Mouse (Mus musculus) limb, embryonic 14.5 days (tissue): ENCODE measurements around the gene Gm20388. TPM values are rescaled to one million over a fixed set of nuclear protein-coding genes. Genes with fewer than 3 reads are reported as not detected.

ENCODE experiments used
- ATAC-seq: fragments of 200-750 bp; cut with Nextera tagmentation; 2 replicates; pipeline ENCODE4 v1.8.0; 2017; ENCODE audit warnings: low read depth, moderate number of reproducible peaks, moderate TSS enrichment; ENCODE audit not compliant: low FRiP score
- DNase-seq: peaks from one replicate; pipeline ENCODE4 v3.0.0-alpha.2; 2015; ENCODE audit warnings: low spot score
- H3K27ac ChIP-seq: fragments of 300-500 bp; sonication (generic); replicated peaks from 2 replicates; pipeline ENCODE4 v1.5.1; 2014; ENCODE audit warnings: low read depth, mild to moderate bottlenecking, low read length, moderate library complexity, mixed read lengths
- H3K27me3 ChIP-seq: fragments of 300-500 bp; sonication (generic); 2 replicates; pipeline ENCODE4 v1.6.1; 2014; ENCODE audit warnings: low read length, mixed read lengths; ENCODE audit not compliant: control insufficient read depth, insufficient read depth
- H3K36me3 ChIP-seq: fragments of 300-500 bp; sonication (generic); 2 replicates; pipeline ENCODE4 v1.6.1; 2014; ENCODE audit warnings: mild to moderate bottlenecking, low read length, moderate library complexity, mixed read lengths; ENCODE audit not compliant: control insufficient read depth, insufficient read depth
- H3K4me1 ChIP-seq: fragments of 300-500 bp; sonication (generic); 2 replicates; pipeline ENCODE4 v1.6.1; 2014; ENCODE audit warnings: antibody characterized with exemption, low read length, mixed read lengths; ENCODE audit not compliant: control insufficient read depth, insufficient read depth
- H3K4me2 ChIP-seq: fragments of 300-500 bp; sonication (generic); replicated peaks from 2 replicates; pipeline ENCODE4 v1.6.1; 2014; ENCODE audit warnings: low read depth, mild to moderate bottlenecking, low read length, moderate library complexity; ENCODE audit not compliant: severe bottlenecking
- H3K4me3 ChIP-seq: fragments of 300-500 bp; sonication (generic); replicated peaks from 2 replicates; pipeline ENCODE4 v1.5.1; 2014; ENCODE audit warnings: low read length
- H3K9ac ChIP-seq: fragments of 300-500 bp; sonication (generic); 2 replicates; pipeline ENCODE4 v1.6.1; 2014; ENCODE audit warnings: mild to moderate bottlenecking, low read depth, low read length, moderate library complexity; ENCODE audit not compliant: severe bottlenecking
- H3K9me3 ChIP-seq: fragments of 300-500 bp; sonication (generic); 2 replicates; pipeline ENCODE4 v1.6.1; 2016; ENCODE audit warnings: low read length; ENCODE audit not compliant: control insufficient read depth
- POLR2A ChIP-seq: fragments of 200-500 bp; IDR thresholded peaks from 2 replicates; pipeline ENCODE4 v1.8.0; 2012; ENCODE audit warnings: inconsistent platforms, mild to moderate bottlenecking, moderate library complexity, borderline replicate concordance; ENCODE audit not compliant: insufficient read depth, insufficient read length; ENCODE audit errors: extremely low read depth
- WGBS: fragments of 180-500 bp; shearing (Covaris S2); extraction: QIAGEN DNeasy Blood & Tissue Kit; methylation state at CpG from one replicate; pipeline ENCODE4 v1.1.7; 2014; 5-methylcytosine and 5-hydroxymethylcytosine counted together
- polyA plus RNA-seq, 2 experiments: library from polyadenylated mRNA; depleted of rRNA in 1 of 2; stranded (reverse) in 1 of 2; unstranded in 1 of 2; fragments of >200 nt; fragmentation: Nextera tagmentation in 1 of 2; extraction: Ambion mirVana in 1 of 2; gene quantifications; 2 replicates each; pipeline versions ENCODE4 v1.2.1 to v1.2.3; 2012 to 2014

Gm20388 gene
- polyA plus RNA-seq, 2 experiments, result 1.9 to 49.9 TPM

DNA sequence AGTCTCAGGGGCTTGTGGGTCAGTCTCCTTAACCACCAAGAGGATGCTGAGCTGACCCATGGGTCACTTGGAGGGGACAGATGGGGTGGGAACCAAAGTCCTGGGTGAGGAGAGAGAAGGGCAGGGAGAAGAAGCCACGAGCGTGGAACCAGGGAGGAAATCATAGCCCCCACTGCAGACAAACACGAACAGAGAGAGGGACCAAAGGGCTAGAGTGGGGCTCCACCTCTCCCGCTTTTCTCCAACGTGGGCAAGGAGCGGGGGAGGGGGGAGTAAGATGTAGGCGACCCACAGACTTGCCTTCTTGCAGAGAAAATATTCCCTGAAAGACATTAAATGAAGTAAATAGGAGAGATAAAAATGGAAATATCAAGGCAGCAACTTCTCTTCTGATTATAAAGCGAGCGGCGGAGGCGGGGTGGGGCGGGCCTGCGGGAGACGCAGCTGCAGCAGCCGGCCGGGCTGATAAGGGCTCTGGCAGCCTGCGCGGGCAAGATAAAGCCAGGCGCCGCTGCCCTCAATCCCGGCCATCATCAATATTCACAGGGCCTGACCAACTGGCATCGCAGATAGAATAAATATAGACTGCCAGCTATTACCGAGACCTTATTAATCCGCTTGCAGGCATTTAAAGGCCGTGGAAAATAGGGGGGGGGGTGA lies 2809.6 kb downstream of the Gm20388 start:
- no peaks in the 10 kb centered on the region for H3K9me3 ChIP-seq
- 17% methylated on average over 25 of the region's 25 CpGs for WGBS
- H3K4me2 ChIP-seq, result 0 out of 2 replicates have a peak overlapping the region, but pooled peaks have one; percentile 24
- H3K27me3 ChIP-seq, result peaks cover 4% of the 10 kb centered on the region; the same call in 1 of the 2 replicates
- H3K4me1 ChIP-seq, result no peaks in the 10 kb centered on the region
- H3K9ac ChIP-seq, result no peak overlapping the region
- no peak overlapping the region for H3K27ac ChIP-seq
- ATAC-seq (no peak), DNase-seq (no peak)
- H3K36me3 ChIP-seq, result no peaks in the 10 kb centered on the region
- no peak for TF ChIP-seq POLR2A
- no peak overlapping the region for H3K4me3 ChIP-seq

- no peak overlapping the region for H3K4me2 ChIP-seq
Measured at GRCm38 (mm10) chr8:122720811-122721640, 2810.4 kb downstream of the Gm20388 start.

DNA sequence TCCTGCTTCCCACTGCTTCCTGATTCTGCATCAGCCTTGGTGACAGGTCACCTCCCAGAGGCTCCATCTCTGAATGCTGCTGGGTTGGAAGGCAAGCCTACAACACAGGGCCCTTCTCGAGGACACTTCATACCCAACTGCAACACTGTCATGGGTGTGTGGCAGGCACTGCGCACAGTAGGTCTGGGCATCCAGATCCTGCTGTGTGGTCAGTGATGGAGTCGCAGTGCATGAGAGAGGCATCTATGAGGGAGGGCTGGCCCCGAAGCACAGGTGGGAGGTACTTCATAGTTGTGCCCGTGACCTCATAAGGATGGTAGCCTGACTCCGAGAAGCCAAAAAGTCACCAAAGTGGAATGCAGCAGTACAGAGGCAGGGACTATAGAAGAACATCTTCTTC lies 2814.5 kb downstream of the Gm20388 start:
- H3K9ac ChIP-seq, result no peak overlapping the region
- no peaks in the 10 kb centered on the region for H3K4me1 ChIP-seq
- H3K9me3 ChIP-seq, result no peaks in the 10 kb centered on the region
- H3K27me3 ChIP-seq, result peaks cover 4% of the 10 kb centered on the region; the same call in 1 of the 2 replicates
- no peak overlapping the region for H3K4me2 ChIP-seq
- TF ChIP-seq POLR2A, result no peak
- 92% methylated on average over 6 of the region's 6 CpGs for WGBS
- no peak overlapping the region for H3K4me3 ChIP-seq
- no peak overlapping the region for H3K27ac ChIP-seq
- no peaks in the 10 kb centered on the region for H3K36me3 ChIP-seq
- ATAC-seq, result no peak
- no peak for DNase-seq

More at GRCm38 (mm10) chr8:122720811-122721640, 2810.4 kb downstream of the Gm20388 start:
- peaks cover 4% of the 10 kb centered on the region; the same call in 1 of the 2 replicates for H3K27me3 ChIP-seq
- no peak overlapping the region for H3K27ac ChIP-seq
- no peak for DNase-seq
- H3K4me1 ChIP-seq, result no peaks in the 10 kb centered on the region
- H3K36me3 ChIP-seq, result no peaks in the 10 kb centered on the region
- WGBS, result 58% methylated on average over 14 of the region's 14 CpGs
- H3K9me3 ChIP-seq, result no peaks in the 10 kb centered on the region
- no peak overlapping the region for H3K4me3 ChIP-seq
- no peak for ATAC-seq
- TF ChIP-seq POLR2A, result no peak
- no peak overlapping the region for H3K9ac ChIP-seq

DNA sequence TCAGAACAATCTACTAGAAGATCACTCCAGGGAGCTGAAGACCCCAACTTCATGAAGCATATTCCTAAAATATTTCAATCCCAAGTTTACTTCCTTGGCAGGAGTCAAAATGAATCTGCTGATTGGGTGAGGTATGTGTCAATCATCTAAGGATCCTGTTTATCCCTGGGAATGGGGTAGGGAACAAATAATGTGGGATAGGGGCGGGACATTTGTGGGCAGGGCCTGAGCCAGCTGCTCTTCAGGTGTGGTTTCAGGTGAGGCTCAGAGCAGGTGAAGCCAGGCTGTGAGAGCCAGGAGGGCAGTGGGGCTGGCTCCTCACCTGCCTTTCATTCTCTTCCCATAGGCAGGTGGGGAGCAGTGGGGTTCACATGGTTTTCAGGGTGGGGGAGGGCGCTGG lies 2816.1 kb downstream of the Gm20388 start:
- ATAC-seq (no peak), DNase-seq (no peak)
- TF ChIP-seq POLR2A, result no peak
- no peaks in the 10 kb centered on the region for H3K9me3 ChIP-seq
- H3K4me2 ChIP-seq, result no peak overlapping the region
- no peaks in the 10 kb centered on the region for H3K4me1 ChIP-seq
- no peaks in the 10 kb centered on the region; the same call in 1 of the 2 replicates for H3K27me3 ChIP-seq
- H3K9ac ChIP-seq, result no peak overlapping the region
- 46% methylated on average over 2 of the region's 2 CpGs for WGBS
- H3K4me3 ChIP-seq, result no peak overlapping the region
- H3K27ac ChIP-seq, result no peak overlapping the region
- H3K36me3 ChIP-seq, result no peaks in the 10 kb centered on the region

DNA sequence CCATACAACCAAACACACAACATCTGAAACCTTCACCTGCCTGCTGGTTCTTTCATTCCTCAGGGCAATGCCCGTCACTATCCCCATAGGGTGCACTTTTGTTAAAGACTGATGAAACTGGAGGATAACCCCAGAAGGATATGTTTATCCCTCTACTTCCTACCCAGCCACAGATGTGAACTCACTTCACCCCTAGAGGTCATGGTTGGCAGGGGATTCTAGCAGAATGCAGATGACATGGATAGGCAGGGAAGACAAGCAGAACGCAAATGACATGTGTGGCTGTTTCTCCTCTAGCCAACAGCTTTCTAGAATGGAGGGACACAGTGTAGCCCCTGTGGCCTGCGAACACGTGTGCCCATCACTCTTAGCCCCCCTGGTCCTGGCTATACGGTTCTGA lies 2816.8 kb downstream of the Gm20388 start:
- DNase-seq (no peak), ATAC-seq (no peak)
- Histone ChIP-seq H3K4me2 (no peak overlapping the region), H3K27me3 (no peaks in the 10 kb centered on the region; the same call in 1 of the 2 replicates), H3K36me3 (no peaks in the 10 kb centered on the region), H3K27ac (no peak overlapping the region), H3K9me3 (no peaks in the 10 kb centered on the region), H3K4me1 (no peaks in the 10 kb centered on the region), H3K9ac (no peak overlapping the region), H3K4me3 (no peak overlapping the region)
- TF ChIP-seq POLR2A, result no peak
- 71% methylated on average over 5 of the region's 5 CpGs for WGBS
